Mouse (Mus musculus): ENCODE results near the gene Slc19a1.

- TF ChIP-seq CTCF (IDR thresholded peaks at IDR 0.05; ENCODE audit: low read depth) (no peak), EP300 (IDR thresholded peaks at IDR 0.05; ENCODE audit: low read depth) (no peak)
Observed at GRCm38 (mm10) chr10:77078456-77078855, 46.4 kb downstream of the Slc19a1 start.

All from liver, embryonic 14.5 days (tissue).